Mouse (Mus musculus) adrenal gland, postnatal 25 days (tissue): Measurements from ENCODE around the gene Gm28308. TPM values are rescaled to one million over a fixed set of nuclear protein-coding genes. Genes with fewer than 3 reads are reported as not detected.

Experiments used
- DNase-seq: peaks from one replicate; pipeline ENCODE4 v3.0.0; 2021; ENCODE audit warnings: mixed read lengths
- total RNA-seq: library from RNA; stranded (reverse); gene quantifications from 2 replicates; pipeline ENCODE4 v1.2.3, GENCODE M21; 2021

Gm28308 gene
- total RNA-seq, 1 experiment from 2014 or later: 0.88 TPM

- DNase-seq: no peak
These were observed 19.4 kb upstream of the Gm28308 start for GRCm38 (mm10) chr6:52232568-52232965.

GRCm38 (mm10) chr6:52231885-52232567, 18.9 kb upstream of the Gm28308 start:
- DNase-seq: no peak

GRCm38 (mm10) chr6:52230516-52231165, 17.5 kb upstream of the Gm28308 start, which contains the start of gene Hoxa9:
Gene Hoxa9, minus strand, starts transcription at chr6:52231089.
- DNase-seq: no peak

- no peak for DNase-seq
These were observed 16.6 kb upstream of the Gm28308 start for GRCm38 (mm10) chr6:52229558-52230416.

GRCm38 (mm10) chr6:52228475-52229465, 15.6 kb upstream of the Gm28308 start:
- no peak for DNase-seq

- no peak for DNase-seq
These were observed 14.5 kb upstream of the Gm28308 start for GRCm38 (mm10) chr6:52227470-52228222.

GRCm38 (mm10) chr6:52226569-52227257, 13.6 kb upstream of the Gm28308 start:
- DNase-seq: peak; percentile 20

- DNase-seq: no peak
These were observed 12.8 kb upstream of the Gm28308 start for GRCm38 (mm10) chr6:52225612-52226568.

- DNase-seq: no peak
These were observed 11.9 kb upstream of the Gm28308 start for GRCm38 (mm10) chr6:52224895-52225611.

- no peak for DNase-seq
These were observed 11.0 kb upstream of the Gm28308 start for GRCm38 (mm10) chr6:52223939-52224760.

- no peak for DNase-seq
These were observed 9.6 kb upstream of the Gm28308 start for GRCm38 (mm10) chr6:52222729-52223128.

GRCm38 (mm10) chr6:52221993-52222685, 9.0 kb upstream of the Gm28308 start:
- DNase-seq: no peak

GRCm38 (mm10) chr6:52221337-52221992, 8.3 kb upstream of the Gm28308 start, which contains the start of gene Hoxa7:
Gene Hoxa7, minus strand, starts transcription at chr6:52221854.
- peak; percentile 87 for DNase-seq

GRCm38 (mm10) chr6:52220865-52221310, 7.7 kb upstream of the Gm28308 start:
- DNase-seq: no peak

- no peak for DNase-seq
These were observed 7.1 kb upstream of the Gm28308 start for GRCm38 (mm10) chr6:52220003-52220864.
